Mouse (Mus musculus): ENCODE measurements around the gene Ankrd23. TPM values are rescaled to one million over a fixed set of nuclear protein-coding genes. Genes with fewer than 3 reads are reported as not detected.

Ankrd23 gene
- polyA plus RNA-seq, 1 experiment = 18.1 TPM

DNA sequence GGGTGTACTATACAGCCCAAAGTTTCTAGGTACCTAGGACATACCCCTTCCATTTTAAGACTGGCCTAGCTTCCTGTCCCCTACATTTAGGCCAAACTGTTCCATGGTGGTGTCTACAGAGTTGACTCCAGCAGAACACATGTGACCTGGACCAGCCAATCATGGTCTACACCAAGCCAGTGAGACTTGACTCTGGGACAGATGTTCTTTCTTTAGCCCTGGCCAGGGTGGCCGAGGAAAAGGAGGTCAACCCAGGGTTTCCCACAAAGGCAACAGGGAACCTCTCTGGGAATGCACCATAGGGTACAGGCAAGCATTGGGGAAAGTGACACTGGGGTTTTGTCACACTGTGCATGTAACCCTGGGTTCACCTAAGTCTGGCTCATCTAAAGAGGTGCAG lies 36.0 kb upstream of the Ankrd23 start:
- DNase-seq (ENCODE audit: low read depth) = no peak
- TF ChIP-seq POLR2A (IDR thresholded peaks at IDR 0.05; ENCODE audit: borderline replicate concordance, extremely low read depth, insufficient read depth, insufficient read length, poor library complexity, severe bottlenecking) (no peak), CTCF (IDR thresholded peaks at IDR 0.05; ENCODE audit: borderline replicate concordance, extremely low read depth, insufficient read depth, insufficient read length) (no peak)

DNA sequence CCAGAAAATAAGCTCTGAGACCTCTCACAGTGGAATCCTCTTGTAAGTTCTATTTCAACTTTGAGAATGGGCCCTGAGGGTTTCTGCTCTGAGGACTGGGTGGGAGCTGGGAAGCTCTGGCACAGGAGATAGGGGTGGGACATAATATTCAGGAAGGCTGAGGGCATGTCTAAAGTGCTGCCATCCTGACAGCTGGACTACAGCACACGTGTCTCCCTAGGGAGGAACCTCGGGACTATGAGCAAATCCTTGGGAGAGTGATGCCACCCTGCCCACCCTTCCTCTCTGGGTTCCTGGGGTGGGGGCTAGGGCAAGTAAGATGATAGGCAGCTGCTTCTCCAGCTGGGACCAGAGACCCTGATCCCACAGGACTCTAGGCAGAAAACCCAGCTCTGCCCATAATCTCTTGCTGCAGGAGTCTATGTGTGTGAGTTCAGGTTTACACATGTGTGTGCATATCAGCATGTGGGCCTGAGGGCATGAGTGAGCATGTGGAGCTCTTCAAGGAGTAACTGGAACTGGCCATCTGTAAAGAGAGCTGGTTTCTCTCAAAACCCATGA lies 35.5 kb upstream of the Ankrd23 start:
- DNase-seq (ENCODE audit: low read depth) = no peak
- TF ChIP-seq POLR2A (IDR thresholded peaks at IDR 0.05; ENCODE audit: borderline replicate concordance, extremely low read depth, insufficient read depth, insufficient read length, poor library complexity, severe bottlenecking) (no peak), CTCF (IDR thresholded peaks at IDR 0.05; ENCODE audit: borderline replicate concordance, extremely low read depth, insufficient read depth, insufficient read length) (no peak)

DNA sequence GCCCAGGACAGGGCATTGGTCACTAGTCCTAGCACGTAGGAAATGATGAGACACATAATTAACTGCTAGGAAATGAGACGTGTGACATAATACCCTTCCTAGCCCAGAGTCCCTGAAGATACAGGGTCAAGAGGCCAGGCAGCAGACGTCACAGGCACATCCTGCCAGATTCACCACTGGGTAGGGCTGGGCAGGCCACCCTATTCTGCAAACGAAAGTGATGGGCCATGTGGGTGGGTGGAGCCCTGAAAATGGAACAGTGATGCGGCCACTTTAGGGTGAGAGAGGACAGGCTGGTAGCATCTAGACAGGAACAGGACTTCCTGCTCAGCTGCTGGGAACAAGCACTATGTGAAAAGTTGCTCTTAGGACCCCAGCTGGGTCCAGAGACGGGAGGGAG lies 34.9 kb upstream of the Ankrd23 start:
- no peak for TF ChIP-seq POLR2A (IDR thresholded peaks at IDR 0.05; ENCODE audit: borderline replicate concordance, extremely low read depth, insufficient read depth, insufficient read length, poor library complexity, severe bottlenecking)
- TF ChIP-seq CTCF (IDR thresholded peaks at IDR 0.05; ENCODE audit: borderline replicate concordance, extremely low read depth, insufficient read depth, insufficient read length) = no peak

DNA sequence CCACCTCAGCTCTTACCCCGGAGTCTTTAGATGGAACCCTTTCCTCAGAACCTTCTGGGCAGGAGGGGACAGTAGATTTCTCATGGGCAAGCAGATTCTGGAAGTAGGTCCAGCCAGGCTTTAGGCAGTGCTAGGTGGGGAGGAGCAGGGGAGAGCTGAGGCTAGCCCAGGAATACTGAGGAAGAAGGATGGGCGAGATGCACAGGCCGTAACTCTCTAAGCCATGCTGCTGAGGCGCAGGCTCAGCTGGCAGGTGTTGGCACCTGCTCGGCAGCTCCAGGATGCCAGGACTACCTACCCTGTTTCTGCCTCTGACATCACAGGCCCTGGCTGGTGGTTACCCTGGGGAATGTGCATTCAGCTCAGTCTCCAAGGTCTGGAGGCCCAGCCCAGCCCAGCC lies 33.6 kb upstream of the Ankrd23 start:
- no peak for TF ChIP-seq POLR2A (IDR thresholded peaks at IDR 0.05; ENCODE audit: borderline replicate concordance, extremely low read depth, insufficient read depth, insufficient read length, poor library complexity, severe bottlenecking)
- TF ChIP-seq CTCF (IDR thresholded peaks at IDR 0.05; ENCODE audit: borderline replicate concordance, extremely low read depth, insufficient read depth, insufficient read length) = no peak
- no peak for DNase-seq (ENCODE audit: low read depth)

More for the DNA sequence above, 34.9 kb upstream of the Ankrd23 start:
- DNase-seq (ENCODE audit: low read depth) = no peak

DNA sequence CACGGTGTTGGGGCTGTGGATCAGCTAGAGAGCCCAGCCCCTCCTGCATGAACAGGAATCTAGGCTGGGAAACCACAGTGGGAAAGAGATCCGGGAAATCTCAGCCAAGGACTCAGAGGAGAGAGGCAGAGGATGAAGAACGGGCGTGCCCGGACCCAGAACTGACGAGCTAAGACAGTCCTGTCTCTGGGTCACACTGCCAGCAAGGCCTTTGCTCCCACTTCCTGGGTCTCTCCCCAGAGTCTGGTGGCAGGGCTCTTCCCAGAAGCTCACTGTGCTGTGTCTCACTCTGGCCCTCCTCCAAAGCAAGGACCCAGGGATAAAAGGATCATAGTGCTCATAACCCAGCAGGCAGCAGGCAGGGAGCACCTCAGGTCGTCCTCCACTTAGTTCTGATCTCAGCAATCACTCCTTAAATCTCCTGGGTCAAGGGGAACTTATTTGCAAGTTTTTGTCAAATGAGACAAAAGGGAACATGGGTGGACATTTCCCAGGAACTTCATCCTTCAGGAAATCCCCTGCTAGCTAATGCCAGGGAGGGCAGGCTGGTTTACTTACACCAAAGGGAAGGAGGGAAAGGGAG lies 33.1 kb upstream of the Ankrd23 start:
- no peak for TF ChIP-seq CTCF (IDR thresholded peaks at IDR 0.05; ENCODE audit: borderline replicate concordance, extremely low read depth, insufficient read depth, insufficient read length)
- TF ChIP-seq POLR2A (IDR thresholded peaks at IDR 0.05; ENCODE audit: borderline replicate concordance, extremely low read depth, insufficient read depth, insufficient read length, poor library complexity, severe bottlenecking) = no peak

DNA sequence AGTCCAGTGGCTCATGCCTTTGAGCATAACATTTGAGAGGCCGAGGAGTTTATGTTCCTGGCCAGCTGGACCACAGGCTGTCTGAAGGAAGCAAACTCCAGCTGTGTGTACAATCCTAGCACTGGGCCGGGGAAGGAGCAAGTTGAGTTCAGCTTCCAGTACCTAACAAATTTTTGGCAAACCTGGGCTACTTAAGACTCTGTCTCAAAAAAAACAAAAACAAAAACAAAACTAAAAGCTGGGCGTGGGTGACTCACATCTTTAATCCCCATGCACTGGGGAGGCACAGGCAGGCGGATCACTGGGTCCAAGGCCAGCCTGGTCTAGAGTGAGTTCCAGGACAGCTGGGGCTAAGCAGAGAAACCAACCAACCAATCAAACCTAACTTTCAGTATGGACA lies 32.1 kb upstream of the Ankrd23 start:
- DNase-seq (ENCODE audit: low read depth) = no peak
- no peak for TF ChIP-seq POLR2A (IDR thresholded peaks at IDR 0.05; ENCODE audit: borderline replicate concordance, extremely low read depth, insufficient read depth, insufficient read length, poor library complexity, severe bottlenecking)
- no peak for TF ChIP-seq CTCF (IDR thresholded peaks at IDR 0.05; ENCODE audit: borderline replicate concordance, extremely low read depth, insufficient read depth, insufficient read length)

More for the DNA sequence above, 33.1 kb upstream of the Ankrd23 start:
- no peak for DNase-seq (ENCODE audit: low read depth)

DNA sequence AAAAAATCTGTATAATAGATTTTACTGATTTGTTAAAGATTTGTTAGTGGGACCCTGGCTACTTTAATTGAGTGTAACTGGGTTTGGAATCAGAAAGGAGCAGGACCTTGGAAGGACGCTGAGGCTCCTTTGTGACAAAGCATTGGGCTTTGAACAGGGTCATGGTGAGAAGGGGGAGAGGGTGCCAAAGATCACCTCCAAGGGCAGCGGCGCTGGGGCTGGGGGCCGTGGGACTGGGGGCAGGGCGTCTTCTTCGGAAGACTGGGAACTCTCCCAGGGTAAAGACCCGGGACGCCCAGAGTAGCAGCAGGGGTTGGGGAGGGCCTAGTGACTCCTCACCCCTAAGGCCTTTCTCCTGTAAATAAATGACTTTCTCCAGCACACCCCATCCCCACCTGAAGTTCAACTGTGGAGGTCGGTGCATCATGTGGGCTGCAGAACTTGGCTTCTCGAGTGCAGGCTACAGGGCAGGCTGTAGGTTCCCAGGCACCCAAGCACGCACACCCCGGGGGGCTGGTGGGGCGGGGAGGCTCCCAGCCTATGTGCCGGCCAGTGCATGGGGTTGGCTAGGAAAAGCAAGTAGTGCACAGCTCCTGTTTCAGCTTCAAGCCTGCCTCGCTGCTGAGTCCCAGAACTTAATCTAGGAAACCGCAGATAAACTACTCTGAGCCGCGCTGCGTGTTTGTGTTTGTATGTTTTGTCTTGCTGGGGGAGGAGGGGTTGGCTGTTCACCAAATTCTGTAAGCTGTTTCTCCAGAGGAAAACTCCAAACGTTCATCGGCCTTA lies 31.3 kb upstream of the Ankrd23 start:
- TF ChIP-seq CTCF (IDR thresholded peaks at IDR 0.05; ENCODE audit: borderline replicate concordance, extremely low read depth, insufficient read depth, insufficient read length) = no peak
- no peak for DNase-seq (ENCODE audit: low read depth)

DNA sequence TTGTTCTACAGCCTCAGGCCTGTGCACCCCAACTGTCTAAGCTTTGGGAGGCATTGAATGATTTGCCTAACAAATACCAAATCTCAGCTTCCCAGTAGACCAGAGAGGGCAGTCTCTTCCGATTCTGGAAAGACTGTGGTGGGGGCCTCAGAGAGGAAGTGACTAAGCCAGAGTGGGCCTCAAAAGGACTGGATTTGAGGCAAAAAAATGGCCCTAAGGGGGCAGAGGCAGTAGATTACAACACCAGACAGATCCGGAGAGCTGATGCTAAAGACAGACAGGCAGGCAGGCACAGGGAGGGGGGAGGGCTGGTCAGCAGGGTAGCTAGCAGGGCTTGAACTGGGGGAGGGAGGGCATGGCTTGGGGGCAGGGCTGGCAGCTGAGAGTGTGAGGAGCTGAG lies 29.7 kb upstream of the Ankrd23 start:
- TF ChIP-seq CTCF (IDR thresholded peaks at IDR 0.05; ENCODE audit: borderline replicate concordance, extremely low read depth, insufficient read depth, insufficient read length) (no peak), POLR2A (IDR thresholded peaks at IDR 0.05; ENCODE audit: borderline replicate concordance, extremely low read depth, insufficient read depth, insufficient read length, poor library complexity, severe bottlenecking) (no peak)
- DNase-seq (ENCODE audit: low read depth) = no peak

DNA sequence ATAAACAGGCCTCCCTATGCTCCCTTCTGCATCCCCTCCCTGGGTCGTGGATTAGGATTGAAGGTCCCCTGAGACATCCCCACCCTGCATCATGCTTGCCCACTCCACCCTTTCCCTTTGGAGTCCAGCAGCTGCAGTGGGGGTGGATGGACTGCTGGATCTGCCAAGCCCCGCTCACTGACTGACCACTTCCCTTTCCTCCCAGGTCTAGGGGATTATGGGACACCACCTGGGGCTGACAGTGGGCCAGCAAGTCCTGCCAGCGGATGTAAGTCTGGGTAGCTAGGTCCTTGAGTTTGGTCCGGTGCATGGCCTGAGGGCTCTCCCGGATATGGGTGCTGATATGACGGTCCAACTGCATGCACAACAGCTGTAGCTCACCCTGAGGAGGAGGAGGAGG lies 27.4 kb upstream of the Ankrd23 start:
- TF ChIP-seq CTCF (IDR thresholded peaks at IDR 0.05; ENCODE audit: borderline replicate concordance, extremely low read depth, insufficient read depth, insufficient read length) (no peak), POLR2A (IDR thresholded peaks at IDR 0.05; ENCODE audit: borderline replicate concordance, extremely low read depth, insufficient read depth, insufficient read length, poor library complexity, severe bottlenecking) (no peak)
- no peak for DNase-seq (ENCODE audit: low read depth)

DNA sequence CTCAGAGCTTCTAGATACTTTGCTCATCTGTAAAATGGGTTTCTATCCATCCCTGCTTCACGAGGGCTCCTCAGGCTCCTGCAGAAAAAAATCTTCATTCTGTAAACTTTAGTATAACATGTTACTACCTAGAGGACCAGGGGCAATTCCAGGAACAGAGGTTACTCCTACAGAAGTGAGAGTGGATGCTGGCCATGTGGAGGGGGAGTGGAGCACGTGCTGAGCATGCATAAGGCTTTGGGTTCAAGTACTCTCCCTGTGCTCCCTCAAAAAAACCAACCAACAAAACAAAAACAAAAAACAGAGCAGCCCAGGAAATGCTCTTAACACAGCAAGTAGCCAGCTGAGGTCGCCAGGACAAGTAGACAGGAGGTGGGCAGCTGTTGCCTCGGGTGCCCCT lies 26.9 kb upstream of the Ankrd23 start:
- DNase-seq (ENCODE audit: low read depth) = no peak
- TF ChIP-seq CTCF (IDR thresholded peaks at IDR 0.05; ENCODE audit: borderline replicate concordance, extremely low read depth, insufficient read depth, insufficient read length) (no peak), POLR2A (IDR thresholded peaks at IDR 0.05; ENCODE audit: borderline replicate concordance, extremely low read depth, insufficient read depth, insufficient read length, poor library complexity, severe bottlenecking) (no peak)

DNA sequence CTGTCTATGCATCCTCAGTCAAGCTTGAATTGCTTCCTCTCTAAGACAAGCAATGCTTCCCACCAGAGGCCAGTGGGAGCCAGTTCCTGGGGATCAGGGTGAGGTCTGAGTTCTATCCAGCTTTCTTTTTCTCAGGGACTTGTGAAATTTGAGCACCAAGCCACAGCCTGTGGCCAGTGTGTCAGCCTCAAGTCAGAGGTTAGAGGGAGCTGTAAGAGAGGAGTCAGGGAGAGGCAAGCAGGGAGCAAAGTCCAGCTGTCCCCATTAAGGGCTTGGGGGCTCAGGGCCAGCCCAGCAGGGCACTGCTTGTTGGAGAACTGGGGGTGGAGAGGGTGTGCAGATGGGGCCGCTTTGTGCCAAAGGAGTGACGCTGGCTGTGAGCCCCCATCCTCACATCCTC lies 26.5 kb upstream of the Ankrd23 start:
- DNase-seq (ENCODE audit: low read depth) = no peak
- TF ChIP-seq POLR2A (IDR thresholded peaks at IDR 0.05; ENCODE audit: borderline replicate concordance, extremely low read depth, insufficient read depth, insufficient read length, poor library complexity, severe bottlenecking) (no peak), CTCF (IDR thresholded peaks at IDR 0.05; ENCODE audit: borderline replicate concordance, extremely low read depth, insufficient read depth, insufficient read length) (no peak)

DNA sequence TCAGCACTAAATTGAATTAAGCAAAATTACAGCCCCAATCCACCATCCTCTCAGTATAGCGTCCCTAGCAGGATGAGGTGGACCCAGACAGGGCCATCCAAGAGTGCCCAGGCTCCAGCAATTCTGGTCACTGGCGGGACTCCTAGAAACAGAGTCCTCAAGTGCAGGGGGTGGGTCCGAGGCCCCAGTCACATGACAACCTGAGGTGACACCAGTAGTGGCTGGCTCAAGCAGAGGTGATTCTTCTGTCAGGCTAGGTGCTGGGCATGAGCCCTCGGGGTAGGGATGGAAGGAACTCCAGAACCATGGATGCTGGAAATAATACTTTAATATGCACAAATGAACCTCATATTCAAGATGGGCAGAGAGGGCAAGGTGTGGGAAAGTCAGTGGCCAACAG lies 25.7 kb upstream of the Ankrd23 start:
- no peak for DNase-seq (ENCODE audit: low read depth)
- TF ChIP-seq CTCF (IDR thresholded peaks at IDR 0.05; ENCODE audit: borderline replicate concordance, extremely low read depth, insufficient read depth, insufficient read length) (no peak), POLR2A (IDR thresholded peaks at IDR 0.05; ENCODE audit: borderline replicate concordance, extremely low read depth, insufficient read depth, insufficient read length, poor library complexity, severe bottlenecking) (no peak)
